Mouse (Mus musculus) limb, embryonic 12.5 days (tissue): ENCODE results near the gene Kalrn. TPM values are rescaled to one million over a fixed set of nuclear protein-coding genes. Genes with fewer than 3 reads are reported as not detected.
"Not testable (repeated sequence)": the region's sequence is repeated elsewhere in the genome, so short reads cannot be mapped to it uniquely, and the experiment has no call there.

Experiments used
- ATAC-seq: fragments of 200-750 bp; cut with Nextera tagmentation; 2 replicates; pipeline ENCODE4 v1.8.0; 2017; ENCODE audit warnings: low read depth, moderate TSS enrichment; ENCODE audit not compliant: insufficient number of reproducible peaks, insufficient read depth, low FRiP score, low TSS enrichment
- H3K27ac ChIP-seq: fragments of 300-500 bp; sonication (generic); 2 replicates; pipeline ENCODE4 v1.5.1; 2016; ENCODE audit warnings: mild to moderate bottlenecking, moderate library complexity
- H3K27me3 ChIP-seq: fragments of 300-500 bp; sonication (generic); 2 replicates; pipeline ENCODE4 v1.6.1; 2016; ENCODE audit warnings: mild to moderate bottlenecking, moderate library complexity
- H3K36me3 ChIP-seq: fragments of 300-500 bp; sonication (generic); 2 replicates; pipeline ENCODE4 v1.6.1; 2016; ENCODE audit warnings: mild to moderate bottlenecking, moderate library complexity
- H3K4me1 ChIP-seq: fragments of 300-500 bp; sonication (generic); replicated peaks from 2 replicates; pipeline ENCODE4 v1.6.1; 2016
- H3K4me2 ChIP-seq: fragments of 300-500 bp; sonication (generic); 2 replicates; pipeline ENCODE4 v1.6.1; 2016; ENCODE audit warnings: mild to moderate bottlenecking, moderate library complexity
- H3K4me3 ChIP-seq: fragments of 300-500 bp; sonication (generic); replicated peaks from 2 replicates; pipeline ENCODE4 v1.5.1; 2016; ENCODE audit warnings: mild to moderate bottlenecking
- H3K9ac ChIP-seq: fragments of 300-500 bp; sonication (generic); replicated peaks from 2 replicates; pipeline ENCODE4 v1.6.1; 2016; ENCODE audit warnings: mild to moderate bottlenecking, moderate library complexity
- H3K9me3 ChIP-seq: fragments of 300-500 bp; sonication (generic); 2 replicates; pipeline ENCODE4 v1.6.1; 2016; ENCODE audit warnings: mild to moderate bottlenecking, moderate library complexity
- WGBS: fragments of 180-500 bp; shearing (Covaris S2); methylation state at CpG from one replicate; pipeline ENCODE4 v1.1.7; 2016; 5-methylcytosine and 5-hydroxymethylcytosine counted together
- polyA plus RNA-seq: library from polyadenylated mRNA; unstranded; fragments of >200 nt; fragmentation: Nextera tagmentation; extraction: Ambion mirVana; gene quantifications from 2 replicates; pipeline ENCODE4 v1.2.1, GENCODE M21; 2016

The Kalrn gene
- polyA plus RNA-seq, 1 experiment from 2014 or later = 13.1 TPM

- H3K4me3 ChIP-seq = no peak overlapping the region
- no peaks in the 10 kb centered on the region for H3K36me3 ChIP-seq
- 92% methylated on average over 10 of the region's 10 CpGs for WGBS
- H3K9ac ChIP-seq = no peak overlapping the region
- peaks cover 23% of the 10 kb centered on the region for H3K4me1 ChIP-seq
- no peaks in the 10 kb centered on the region for H3K27me3 ChIP-seq
- no peak for ATAC-seq
- H3K9me3 ChIP-seq = no peaks in the 10 kb centered on the region
- no peak overlapping the region for H3K27ac ChIP-seq
- H3K4me2 ChIP-seq = no peak overlapping the region
Observed at GRCm38 (mm10) chr16:34084135-34084920, 489.0 kb downstream of the Kalrn start.

GRCm38 (mm10) chr16:34082494-34083469 is 490.6 kb downstream of the Kalrn start:
- Histone ChIP-seq H3K4me2 (no peak overlapping the region), H3K27me3 (no peaks in the 10 kb centered on the region), H3K4me3 (no peak overlapping the region), H3K9me3 (no peaks in the 10 kb centered on the region), H3K27ac (peak overlapping the region; percentile 25; the same call in 1 of the 2 replicates), H3K9ac (no peak overlapping the region), H3K36me3 (no peaks in the 10 kb centered on the region), H3K4me1 (peaks cover 31% of the 10 kb centered on the region)
- ATAC-seq = no peak
- 90% methylated on average over 5 of the region's 5 CpGs for WGBS

DNA sequence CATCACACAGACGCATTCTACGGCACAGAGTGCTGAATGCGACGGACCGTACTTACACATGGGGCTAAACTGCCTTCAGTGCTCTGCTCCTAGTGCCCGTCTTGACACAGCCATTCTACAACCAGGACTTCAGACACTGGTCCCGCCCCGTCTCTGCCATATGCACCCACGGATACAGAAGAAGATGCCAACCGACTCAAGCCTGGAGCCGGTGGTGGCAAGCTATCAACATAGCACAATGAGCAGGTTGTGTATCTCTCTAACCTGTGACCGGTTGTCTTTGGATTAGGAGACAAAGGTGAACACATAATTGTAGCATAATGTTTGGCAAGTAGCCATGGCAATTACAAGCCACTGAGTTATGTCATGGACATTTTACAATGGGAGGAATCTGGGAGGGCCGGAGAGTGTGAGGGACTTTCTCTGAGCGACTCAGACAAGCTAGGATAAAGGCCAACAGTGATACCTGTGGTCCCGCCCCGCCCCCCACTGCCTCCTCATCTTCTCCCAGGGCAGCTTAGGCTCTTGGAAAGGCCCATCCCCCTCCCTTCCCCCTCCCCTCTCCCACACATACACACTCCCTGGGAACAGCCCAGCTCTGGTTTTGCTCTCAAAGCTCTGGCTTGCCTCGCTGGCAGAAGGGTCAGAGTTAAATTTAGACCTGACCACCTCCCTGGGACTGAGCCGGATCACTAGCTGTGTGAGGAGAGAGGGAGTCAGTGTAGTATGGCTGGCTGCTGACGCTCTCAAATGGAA is 491.5 kb downstream of the Kalrn start:
- peak; percentile 73 for ATAC-seq

GRCm38 (mm10) chr16:34081314-34081682 is 492.0 kb downstream of the Kalrn start:
- 0 out of 2 replicates have a peak overlapping the region, but pooled peaks have one; percentile 25 for H3K27ac ChIP-seq
- H3K9ac ChIP-seq, H3K27me3 ChIP-seq, H3K4me2 ChIP-seq, H3K4me3 ChIP-seq, H3K36me3 ChIP-seq, H3K9me3 ChIP-seq, ATAC-seq: not testable (repeated sequence)
- peaks cover 31% of the 10 kb centered on the region for H3K4me1 ChIP-seq

More for the DNA sequence above, 491.5 kb downstream of the Kalrn start:
- peaks cover 31% of the 10 kb centered on the region for H3K4me1 ChIP-seq
- peak overlapping the region; percentile 25 for H3K27ac ChIP-seq
- H3K36me3 ChIP-seq = no peaks in the 10 kb centered on the region
- H3K9me3 ChIP-seq = no peaks in the 10 kb centered on the region
- no peak overlapping the region for H3K4me3 ChIP-seq
- H3K27me3 ChIP-seq = no peaks in the 10 kb centered on the region
- no peak overlapping the region for H3K9ac ChIP-seq
- WGBS = 50% methylated on average over 19 of the region's 19 CpGs
- H3K4me2 ChIP-seq = no peak overlapping the region

DNA sequence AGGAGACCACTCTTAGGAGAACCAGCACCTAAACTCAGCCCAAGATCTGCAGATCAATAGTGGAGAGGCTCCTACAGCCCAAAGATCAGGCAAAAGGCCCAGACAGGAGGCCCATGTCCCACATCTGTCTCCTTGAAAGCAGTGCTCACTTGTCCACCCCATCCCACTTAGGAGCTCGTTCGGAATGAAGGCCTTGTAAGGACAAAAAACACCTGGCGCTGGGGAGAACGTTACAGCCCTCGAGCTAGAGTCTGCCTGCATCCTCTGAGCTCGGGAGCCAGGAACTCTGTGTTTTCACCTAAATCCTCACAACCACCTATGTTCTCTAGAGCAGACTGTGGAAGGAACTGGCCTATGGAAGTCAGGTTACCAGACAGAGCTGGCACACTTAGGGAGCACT is 492.5 kb downstream of the Kalrn start:
- H3K4me1 ChIP-seq = peaks cover 31% of the 10 kb centered on the region
- H3K9me3 ChIP-seq = no peaks in the 10 kb centered on the region
- no peaks in the 10 kb centered on the region for H3K27me3 ChIP-seq
- no peaks in the 10 kb centered on the region for H3K36me3 ChIP-seq
- no peak overlapping the region for H3K4me2 ChIP-seq
- H3K4me3 ChIP-seq = no peak overlapping the region
- H3K27ac ChIP-seq = no peak overlapping the region
- no peak for ATAC-seq
- WGBS = 26% methylated on average over 6 of the region's 6 CpGs
- H3K9ac ChIP-seq = no peak overlapping the region

- no peaks in the 10 kb centered on the region for H3K9me3 ChIP-seq
- H3K4me1 ChIP-seq = peaks cover 31% of the 10 kb centered on the region
- H3K4me3 ChIP-seq = no peak overlapping the region
- no peak for ATAC-seq
- no peaks in the 10 kb centered on the region; the same call in 1 of the 2 replicates for H3K36me3 ChIP-seq
- H3K27ac ChIP-seq = no peak overlapping the region
- 40% methylated on average over 4 of the region's 4 CpGs for whole genome bisulfite sequencing
- no peak overlapping the region for H3K9ac ChIP-seq
- H3K27me3 ChIP-seq = no peaks in the 10 kb centered on the region
- H3K4me2 ChIP-seq = no peak overlapping the region
Observed at GRCm38 (mm10) chr16:34079511-34079910, 493.8 kb downstream of the Kalrn start.

GRCm38 (mm10) chr16:34078732-34079131 is 494.6 kb downstream of the Kalrn start:
- Histone ChIP-seq H3K9ac (no peak overlapping the region), H3K4me2 (no peak overlapping the region), H3K9me3 (peaks cover 3% of the 10 kb centered on the region; the same call in 1 of the 2 replicates), H3K27me3 (no peaks in the 10 kb centered on the region), H3K27ac (no peak overlapping the region; the same call in 1 of the 2 replicates), H3K36me3 (no peaks in the 10 kb centered on the region; the same call in 1 of the 2 replicates), H3K4me1 (peaks cover 31% of the 10 kb centered on the region), H3K4me3 (no peak overlapping the region)
- WGBS = 57% methylated on average over 2 of the region's 2 CpGs
- no peak for ATAC-seq

DNA sequence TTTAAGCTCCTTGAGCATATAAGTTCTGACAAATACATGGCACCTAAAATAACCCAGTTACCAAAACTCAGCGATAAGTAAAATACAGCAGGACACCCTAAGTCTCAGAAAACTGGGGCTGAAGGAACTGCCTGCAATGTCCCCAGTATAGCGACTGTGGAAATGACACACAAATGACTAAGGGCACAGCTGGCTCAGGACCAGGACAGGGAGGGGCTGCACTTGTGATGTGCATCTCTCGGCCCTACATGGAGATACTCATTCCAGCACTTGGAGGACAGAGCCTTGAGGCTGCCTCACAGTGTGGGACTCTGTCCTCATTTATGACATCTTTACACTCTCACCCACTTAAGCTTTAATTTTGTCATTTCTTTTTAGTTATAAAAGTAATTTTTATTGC is 497.2 kb downstream of the Kalrn start:
- H3K27me3 ChIP-seq = no peaks in the 10 kb centered on the region
- H3K4me3 ChIP-seq = no peak overlapping the region
- peaks cover 7% of the 10 kb centered on the region; the same call in 1 of the 2 replicates for H3K9me3 ChIP-seq
- H3K36me3 ChIP-seq = no peaks in the 10 kb centered on the region; the same call in 1 of the 2 replicates
- ATAC-seq = no peak
- no peak overlapping the region for H3K27ac ChIP-seq
- 81% methylated on average over 3 of the region's 3 CpGs for WGBS
- H3K9ac ChIP-seq = no peak overlapping the region
- no peak overlapping the region for H3K4me2 ChIP-seq
- H3K4me1 ChIP-seq = peaks cover 19% of the 10 kb centered on the region; the same call in 1 of the 2 replicates

DNA sequence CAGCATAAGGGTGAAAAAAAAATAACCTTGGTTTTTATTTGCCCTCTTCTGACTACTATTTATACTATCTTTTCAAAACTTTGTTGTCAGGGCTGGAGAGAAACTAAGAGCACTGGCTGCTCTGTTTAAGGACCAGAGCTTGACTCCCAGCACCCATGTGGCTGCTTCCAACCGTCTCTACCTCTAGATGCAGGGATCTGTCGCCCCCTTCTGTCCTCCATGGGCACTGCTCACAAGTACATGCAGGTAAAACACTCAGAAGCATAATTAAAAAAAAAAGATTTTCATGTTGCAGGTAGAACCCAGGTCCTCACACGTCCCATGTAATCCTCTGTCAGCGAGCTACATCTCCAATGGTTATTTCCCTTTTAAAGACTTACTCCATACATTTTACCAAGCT is 499.4 kb downstream of the Kalrn start:
- ATAC-seq = no peak
- no peak overlapping the region for H3K4me2 ChIP-seq
- H3K27me3 ChIP-seq = no peaks in the 10 kb centered on the region
- 94% methylated on average over 4 of the region's 4 CpGs for WGBS
- H3K36me3 ChIP-seq = no peaks in the 10 kb centered on the region; the same call in 1 of the 2 replicates
- H3K9me3 ChIP-seq = peaks cover 7% of the 10 kb centered on the region; the same call in 1 of the 2 replicates
- no peak overlapping the region for H3K9ac ChIP-seq
- no peak overlapping the region for H3K4me3 ChIP-seq
- H3K4me1 ChIP-seq = peaks cover 9% of the 10 kb centered on the region; the same call in 1 of the 2 replicates
- H3K27ac ChIP-seq = no peak overlapping the region

DNA sequence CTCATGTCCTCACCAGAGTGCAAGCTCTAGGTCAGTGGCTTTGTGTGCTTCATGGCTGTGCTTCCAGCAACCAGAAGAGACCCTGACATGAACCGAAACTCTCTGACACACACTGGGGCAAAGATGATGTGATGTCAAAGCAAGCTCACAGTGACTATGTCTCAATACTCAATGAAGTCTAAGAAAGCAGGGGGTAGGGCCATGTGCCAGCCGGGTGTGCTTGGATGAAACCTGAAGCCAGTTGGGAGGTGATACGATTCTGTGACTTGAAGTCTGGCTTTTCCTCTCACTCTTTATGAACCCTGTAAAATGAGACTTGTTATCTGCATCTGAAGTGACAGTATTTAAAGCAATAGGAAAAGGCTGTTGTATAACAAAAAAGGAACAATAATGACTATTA is 501.2 kb downstream of the Kalrn start:
- Histone ChIP-seq H3K9me3 (peaks cover 7% of the 10 kb centered on the region; the same call in 1 of the 2 replicates), H3K36me3 (no peaks in the 10 kb centered on the region; the same call in 1 of the 2 replicates), H3K27me3 (no peaks in the 10 kb centered on the region), H3K4me3 (no peak overlapping the region), H3K9ac (no peak overlapping the region), H3K27ac (no peak overlapping the region), H3K4me1 (peaks cover 12% of the 10 kb centered on the region; the same call in 1 of the 2 replicates), H3K4me2 (no peak overlapping the region)
- no peak for ATAC-seq
- 48% methylated on average over 3 of the region's 3 CpGs for WGBS
